Mouse (Mus musculus): ENCODE data around the gene Cd244a.

Cd244a gene

GRCm38 (mm10) chr1:171558898-171559297 is at the start of gene Cd244a:
Cd244a (plus strand) TSS chr1:171559193.
- no peak for DNase-seq (ENCODE audit: low spot score in 2 of 2)

- no peak for DNase-seq (ENCODE audit: low spot score in 2 of 2)
Measured at GRCm38 (mm10) chr1:171513234-171513633, 45.8 kb upstream of the Cd244a start.

- DNase-seq (ENCODE audit: low spot score in 2 of 2): no peak
Measured at GRCm38 (mm10) chr1:171513760-171514159, 45.2 kb upstream of the Cd244a start.

GRCm38 (mm10) chr1:171515039-171515438 is 44.0 kb upstream of the Cd244a start:
- DNase-seq (ENCODE audit: low spot score in 2 of 2): no peak

- no peak for DNase-seq (ENCODE audit: low spot score in 2 of 2)
Measured at GRCm38 (mm10) chr1:171515557-171515956, 43.4 kb upstream of the Cd244a start.

- DNase-seq (ENCODE audit: low spot score in 2 of 2): no peak
Measured at GRCm38 (mm10) chr1:171531367-171531766, 27.6 kb upstream of the Cd244a start.

- DNase-seq (ENCODE audit: low spot score in 2 of 2): no peak
Measured at GRCm38 (mm10) chr1:171532830-171533229, 26.2 kb upstream of the Cd244a start.

GRCm38 (mm10) chr1:171534557-171534956 is 24.4 kb upstream of the Cd244a start:
- DNase-seq (ENCODE audit: low spot score in 2 of 2): no peak

GRCm38 (mm10) chr1:171535194-171535593 is 23.8 kb upstream of the Cd244a start, which contains the start of gene Itln1:
Itln1 (minus strand) TSS chr1:171535294.
- DNase-seq (ENCODE audit: low spot score in 2 of 2): no peak

GRCm38 (mm10) chr1:171540694-171541093 is 18.3 kb upstream of the Cd244a start:
- DNase-seq (ENCODE audit: low spot score in 2 of 2): no peak

GRCm38 (mm10) chr1:171551326-171551725 is 7.7 kb upstream of the Cd244a start:
- no peak for DNase-seq (ENCODE audit: low spot score in 2 of 2)

- no peak for DNase-seq (ENCODE audit: low spot score in 2 of 2)
Measured at GRCm38 (mm10) chr1:171552230-171552629, 6.8 kb upstream of the Cd244a start.

- no peak for DNase-seq (ENCODE audit: low spot score in 2 of 2)
Measured at GRCm38 (mm10) chr1:171553359-171554341, 5.3 kb upstream of the Cd244a start.

- DNase-seq (ENCODE audit: low spot score in 2 of 2): no peak
Measured at GRCm38 (mm10) chr1:171556366-171556765, 2.6 kb upstream of the Cd244a start.

GRCm38 (mm10) chr1:171558407-171558806 is 586 bp upstream of the Cd244a start:
- DNase-seq (ENCODE audit: low spot score in 2 of 2): no peak

- no peak for DNase-seq (ENCODE audit: low spot score in 2 of 2)
Measured at GRCm38 (mm10) chr1:171560262-171560661, 1.3 kb downstream of the Cd244a start.

- no peak for DNase-seq (ENCODE audit: low spot score in 2 of 2)
Measured at GRCm38 (mm10) chr1:171561200-171561599, 2.2 kb downstream of the Cd244a start.

GRCm38 (mm10) chr1:171561639-171562225 is 2.7 kb downstream of the Cd244a start:
- no peak for DNase-seq (ENCODE audit: low spot score in 2 of 2)

- DNase-seq (ENCODE audit: low spot score in 2 of 2): no peak
Measured at GRCm38 (mm10) chr1:171563042-171563441, 4.0 kb downstream of the Cd244a start.

- DNase-seq (ENCODE audit: low spot score in 2 of 2): no peak
Measured at GRCm38 (mm10) chr1:171564247-171564646, 5.3 kb downstream of the Cd244a start.

GRCm38 (mm10) chr1:171565888-171566287 is 6.9 kb downstream of the Cd244a start:
- DNase-seq (ENCODE audit: low spot score in 2 of 2): no peak

- DNase-seq (ENCODE audit: low spot score in 2 of 2): peak in 1 of 2 experiments; percentile 17
Measured at GRCm38 (mm10) chr1:171566777-171567176, 7.8 kb downstream of the Cd244a start.

GRCm38 (mm10) chr1:171568436-171568835 is 9.4 kb downstream of the Cd244a start:
- no peak for DNase-seq (ENCODE audit: low spot score in 2 of 2)
